Mouse (Mus musculus): ENCODE measurements around the gene Mical1.
A peak's percentile ranks its signal among the peaks of the same experiment; 100 is the strongest.
"Not testable (repeated sequence)": the region's sequence is repeated elsewhere in the genome, so short reads cannot be mapped to it uniquely, and the experiment has no call there.

GRCm38 (mm10) chr10:41505446-41505845, 29.3 kb downstream of the Mical1 start:
- TF ChIP-seq CTCF (IDR thresholded peaks at IDR 0.05; ENCODE audit: low read depth, low read length), result peak; percentile 80
- not testable (repeated sequence) for TF ChIP-seq EP300 (IDR thresholded peaks at IDR 0.05; ENCODE audit: insufficient read depth, low read depth, low read length); POLR2A (IDR thresholded peaks at IDR 0.05; ENCODE audit: insufficient read depth, low read length)
